Mouse (Mus musculus) left cerebral cortex, postnatal 4 days (tissue): ENCODE results near the gene Smc3. TPM values are rescaled to one million over a fixed set of nuclear protein-coding genes. Genes with fewer than 3 reads are reported as not detected.

Experiments used
- DNase-seq: peaks from one replicate; pipeline ENCODE4 v3.0.0-alpha.2; 2022
- intact Hi-C: fragments of 180-260 bp; cut with DNase I; formaldehyde crosslinking; loops from one replicate; pipeline ENCODE4 v1.15.1; 2025
- total RNA-seq, 2 experiments: library from RNA; stranded (reverse); gene quantifications; 2 replicates each; pipeline ENCODE4 v1.2.3; 2021

The Smc3 gene
- total RNA-seq: 10 to 100 TPM; 52.0 to 56.2 TPM

GRCm38 (mm10) chr19:53599757-53600539 is at the start of gene Smc3:
TSS of gene Smc3 (plus strand) at chr19:53600398.
- intact Hi-C loops: no loop called here
- DNase-seq: peak; percentile 99

- no peak for DNase-seq
Observed at GRCm38 (mm10) chr19:53550972-53551371, 49.2 kb upstream of the Smc3 start.

GRCm38 (mm10) chr19:53552216-53552786 is 47.9 kb upstream of the Smc3 start:
- DNase-seq: no peak
- intact Hi-C loops: no loop called here

More at GRCm38 (mm10) chr19:53550972-53551371, 49.2 kb upstream of the Smc3 start:
- intact Hi-C loops: no loop called here

GRCm38 (mm10) chr19:53552795-53553194 is 47.4 kb upstream of the Smc3 start:
- no peak for DNase-seq
- intact Hi-C loops: no loop called here

- no peak for DNase-seq
Observed at GRCm38 (mm10) chr19:53554402-53554801, 45.8 kb upstream of the Smc3 start.

GRCm38 (mm10) chr19:53554981-53555616 is 45.1 kb upstream of the Smc3 start:
- DNase-seq: no peak
- intact Hi-C loops: no loop called here

More at GRCm38 (mm10) chr19:53554402-53554801, 45.8 kb upstream of the Smc3 start:
- intact Hi-C loops: no loop called here

GRCm38 (mm10) chr19:53556841-53557240 is 43.4 kb upstream of the Smc3 start:
- no peak for DNase-seq
- intact Hi-C loops: no loop called here

GRCm38 (mm10) chr19:53557267-53557936 is 42.8 kb upstream of the Smc3 start:
- intact Hi-C loops: no loop called here
- DNase-seq: no peak

- DNase-seq: no peak
- intact Hi-C loops: no loop called here
Observed at GRCm38 (mm10) chr19:53560436-53560835, 39.8 kb upstream of the Smc3 start.

GRCm38 (mm10) chr19:53564174-53564573 is 36.0 kb upstream of the Smc3 start:
- DNase-seq: no peak
- intact Hi-C loops: no loop called here

- intact Hi-C loops: no loop called here
- DNase-seq: no peak
Observed at GRCm38 (mm10) chr19:53565565-53566277, 34.5 kb upstream of the Smc3 start.

GRCm38 (mm10) chr19:53567864-53568263 is 32.3 kb upstream of the Smc3 start:
- intact Hi-C loops: no loop called here

GRCm38 (mm10) chr19:53568553-53568952 is 31.6 kb upstream of the Smc3 start:
- intact Hi-C loops: no loop called here
- no peak for DNase-seq

More at GRCm38 (mm10) chr19:53567864-53568263, 32.3 kb upstream of the Smc3 start:
- DNase-seq: no peak

- intact Hi-C loops: no loop called here
- DNase-seq: no peak
Observed at GRCm38 (mm10) chr19:53571056-53571455, 29.1 kb upstream of the Smc3 start.

- no peak for DNase-seq
- intact Hi-C loops: no loop called here
Observed at GRCm38 (mm10) chr19:53571501-53572428, 28.4 kb upstream of the Smc3 start.

- intact Hi-C loops: no loop called here
- DNase-seq: no peak
Observed at GRCm38 (mm10) chr19:53572607-53573006, 27.6 kb upstream of the Smc3 start.

GRCm38 (mm10) chr19:53573151-53573550 is 27.0 kb upstream of the Smc3 start:
- no peak for DNase-seq
- intact Hi-C loops: no loop called here

- intact Hi-C loops: no loop called here
- DNase-seq: no peak
Observed at GRCm38 (mm10) chr19:53574131-53574530, 26.1 kb upstream of the Smc3 start.

GRCm38 (mm10) chr19:53574546-53574945 is 25.7 kb upstream of the Smc3 start:
- no peak for DNase-seq
- intact Hi-C loops: no loop called here
